Mouse (Mus musculus) myocyte (in vitro differentiated cells): ENCODE data around the gene St6galnac6. TPM values are rescaled to one million over a fixed set of nuclear protein-coding genes. Genes with fewer than 3 reads are reported as not detected.

Source experiments
- H3K27me3 ChIP-seq: one replicate; pipeline ENCODE4 v1.6.1; 2011; ENCODE audit not compliant: control insufficient read depth, insufficient read depth, insufficient read length
- H3K36me3 ChIP-seq: one replicate; pipeline ENCODE4 v1.6.1; 2011; ENCODE audit not compliant: control insufficient read depth, insufficient read depth
- H3K4me2 ChIP-seq: one replicate; pipeline ENCODE4 v1.6.1; 2011; ENCODE audit warnings: low read depth, control low read depth
- H3K4me3 ChIP-seq: one replicate; pipeline ENCODE4 v1.5.1; 2011; ENCODE audit warnings: mild to moderate bottlenecking, control low read depth, moderate library complexity
- H3K79me2 ChIP-seq: one replicate; pipeline ENCODE4 v1.6.1; 2011; ENCODE audit not compliant: control insufficient read depth, insufficient read depth
- H3ac ChIP-seq: one replicate; pipeline ENCODE4 v1.6.1; 2011; ENCODE audit not compliant: control insufficient read depth, insufficient read length
- CEBPB ChIP-seq: IDR thresholded peaks from 2 replicates; pipeline ENCODE4 v1.6.1; 2011; ENCODE audit warnings: mild to moderate bottlenecking, moderate library complexity; ENCODE audit not compliant: poor library complexity, insufficient read depth, severe bottlenecking
- E2F4 ChIP-seq: IDR thresholded peaks from one replicate; pipeline ENCODE4 v1.6.1; 2011; ENCODE audit warnings: mild to moderate bottlenecking, control low read depth, moderate library complexity; ENCODE audit not compliant: insufficient read depth
- MAX ChIP-seq: IDR thresholded peaks from one replicate; pipeline ENCODE4 v1.6.1; 2011; ENCODE audit warnings: low read depth, mild to moderate bottlenecking, control low read depth
- MYOD1 ChIP-seq, 3 experiments: IDR thresholded peaks; one replicate each; pipeline ENCODE4 v1.6.1; 2011; ENCODE audit warnings: control low read depth in 2 of 3, low read depth in 2 of 3, mild to moderate bottlenecking in 2 of 3, moderate library complexity in 1 of 3; ENCODE audit not compliant: insufficient read length in 2 of 3, control insufficient read depth in 1 of 3
- MYOG ChIP-seq, 3 experiments: IDR thresholded peaks; one replicate each; pipeline ENCODE4 v1.6.1; 2011; ENCODE audit warnings: control low read depth in 2 of 3, low read depth in 2 of 3, mild to moderate bottlenecking in 2 of 3; ENCODE audit not compliant: insufficient read length in 2 of 3, control insufficient read depth in 1 of 3, insufficient read depth in 1 of 3
- POLR2A ChIP-seq: IDR thresholded peaks from one replicate; pipeline ENCODE4 v1.6.1; 2011; ENCODE audit warnings: low read depth, mild to moderate bottlenecking, control low read depth, moderate library complexity; ENCODE audit not compliant: insufficient read length
- POLR2AphosphoS2 ChIP-seq: IDR thresholded peaks from one replicate; pipeline ENCODE4 v1.6.1; 2011; ENCODE audit warnings: low read depth, control low read depth; ENCODE audit not compliant: insufficient read length
- REST ChIP-seq: IDR thresholded peaks from one replicate; pipeline ENCODE4 v1.6.1; 2011; ENCODE audit warnings: mild to moderate bottlenecking, control low read depth, moderate library complexity; ENCODE audit not compliant: insufficient read depth, insufficient read length
- SRF ChIP-seq: IDR thresholded peaks from one replicate; pipeline ENCODE4 v1.6.1; 2011; ENCODE audit warnings: low read depth; ENCODE audit not compliant: control insufficient read depth, insufficient read length
- TCF12 ChIP-seq: IDR thresholded peaks from one replicate; pipeline ENCODE4 v1.6.1; 2011; ENCODE audit warnings: mild to moderate bottlenecking, control low read depth; ENCODE audit not compliant: poor library complexity, insufficient read depth, severe bottlenecking
- TCF3 ChIP-seq: IDR thresholded peaks from one replicate; pipeline ENCODE4 v1.6.1; 2011; ENCODE audit warnings: low read depth, control low read depth; ENCODE audit not compliant: insufficient read length
- USF1 ChIP-seq: IDR thresholded peaks from one replicate; pipeline ENCODE4 v1.6.1; 2011; ENCODE audit warnings: low read depth, mild to moderate bottlenecking, control low read depth, moderate library complexity
- polyA plus RNA-seq: library from polyadenylated mRNA; unstranded; fragments of >200 nt; fragmentation: generic; extraction: Trizol; gene quantifications from one replicate; pipeline ENCODE4 v1.2.1, GENCODE M21; 2012; ENCODE audit warnings: missing spikeins

The St6galnac6 gene
- polyA plus RNA-seq, 1 experiment = 48.7 TPM

DNA sequence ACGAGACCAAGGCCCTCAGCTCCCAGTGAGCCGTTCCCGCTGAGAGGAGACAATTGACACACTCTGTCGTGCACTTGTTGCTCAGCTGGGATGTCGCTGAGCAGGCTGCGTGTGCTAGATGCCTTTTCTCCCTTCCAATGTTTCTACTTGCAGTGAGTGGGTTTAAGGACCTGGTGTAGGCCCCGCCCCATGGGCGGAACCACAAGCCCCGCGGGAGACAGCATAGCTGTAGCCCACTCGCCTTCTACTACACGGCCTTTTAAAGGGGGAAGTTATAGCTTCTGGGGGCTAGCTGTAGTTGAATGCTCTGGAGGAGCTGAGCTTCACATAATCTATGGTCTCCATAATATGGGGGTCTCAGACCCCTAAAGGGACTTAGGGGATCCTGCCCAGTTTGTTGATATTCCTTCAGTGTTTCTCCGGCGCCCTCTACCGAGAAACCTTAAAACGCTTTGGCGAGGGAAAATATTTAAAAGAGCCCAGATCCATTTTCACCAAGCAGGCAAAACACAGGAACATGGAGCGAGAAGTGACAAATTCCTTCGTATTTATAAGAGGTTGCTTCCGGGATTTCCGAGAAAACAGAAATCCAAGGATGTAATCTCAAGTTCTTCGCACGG, 11.2 kb downstream of the St6galnac6 start:
- Histone ChIP-seq H3K36me3 (peaks cover 21% of the 10 kb centered on the region), H3K27me3 (no peaks in the 10 kb centered on the region), H3K4me2 (peak overlapping the region; percentile 49), H3K4me3 (no peak overlapping the region), H3ac (no peak overlapping the region), H3K79me2 (peaks cover 11% of the 10 kb centered on the region)
- no peak for TF ChIP-seq MYOG (IDR thresholded peaks at IDR 0.05; ENCODE audit: control insufficient read depth in 1 of 3, insufficient read depth in 1 of 3, insufficient read length in 2 of 3, low read depth in 2 of 3)
- TF ChIP-seq MAX = no peak
- TF ChIP-seq CEBPB = no peak
- no peak for TF ChIP-seq TCF12
- TF ChIP-seq SRF = no peak
- TF ChIP-seq POLR2A = no peak
- TF ChIP-seq USF1 = no peak

- H3K4me3 ChIP-seq = no peak overlapping the region
- peaks cover 11% of the 10 kb centered on the region for H3K79me2 ChIP-seq
- peaks cover 31% of the 10 kb centered on the region for H3K36me3 ChIP-seq
- no peak overlapping the region for H3ac ChIP-seq
- H3K27me3 ChIP-seq = no peaks in the 10 kb centered on the region
- TF ChIP-seq MAX (no peak), POLR2AphosphoS2 (no peak), POLR2A (no peak), REST (no peak), E2F4 (no peak), TCF12 (no peak), MYOG (IDR thresholded peaks at IDR 0.05; ENCODE audit: control insufficient read depth in 1 of 3, insufficient read depth in 1 of 3, insufficient read length in 2 of 3, low read depth in 2 of 3) (no peak), MYOD1 (IDR thresholded peaks at IDR 0.05; ENCODE audit: control insufficient read depth in 1 of 3, insufficient read length in 2 of 3, low read depth in 2 of 3) (no peak), SRF (no peak), USF1 (no peak), CEBPB (no peak), TCF3 (no peak)
- no peak overlapping the region for H3K4me2 ChIP-seq
Measured at GRCm38 (mm10) chr2:32612274-32612673, 12.8 kb downstream of the St6galnac6 start.

DNA sequence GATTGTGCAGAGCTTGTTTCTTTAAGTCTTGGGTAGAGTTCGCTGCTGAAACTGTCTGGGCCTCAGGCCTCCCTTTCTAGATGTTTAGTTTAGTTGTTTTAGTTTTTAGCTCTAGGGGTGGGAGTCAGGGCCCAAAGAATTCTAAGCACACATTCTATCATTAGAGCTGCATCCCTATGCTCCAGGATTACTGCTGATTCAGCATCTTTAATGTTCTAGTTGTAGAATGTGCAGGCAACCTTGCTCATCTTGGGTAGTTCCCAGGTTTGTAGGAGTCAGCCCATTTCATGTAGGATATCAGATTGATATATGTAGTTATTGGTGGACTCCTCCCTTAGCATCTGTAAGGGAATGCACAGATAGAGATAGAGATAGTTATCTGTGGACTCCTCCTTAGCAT, 17.6 kb downstream of the St6galnac6 start:
- H3K79me2 ChIP-seq = no peaks in the 10 kb centered on the region
- no peak overlapping the region for H3ac ChIP-seq
- TF ChIP-seq E2F4 (no peak), USF1 (no peak), MAX (no peak), CEBPB (no peak), TCF3 (no peak), MYOG (IDR thresholded peaks at IDR 0.05; ENCODE audit: control insufficient read depth in 1 of 3, insufficient read depth in 1 of 3, insufficient read length in 2 of 3, low read depth in 2 of 3) (no peak), SRF (no peak), POLR2A (no peak), REST (no peak), POLR2AphosphoS2 (no peak), MYOD1 (IDR thresholded peaks at IDR 0.05; ENCODE audit: control insufficient read depth in 1 of 3, insufficient read length in 2 of 3, low read depth in 2 of 3) (no peak), TCF12 (no peak)
- H3K27me3 ChIP-seq = no peaks in the 10 kb centered on the region
- no peak overlapping the region for H3K4me2 ChIP-seq
- H3K36me3 ChIP-seq = peaks cover 34% of the 10 kb centered on the region
- H3K4me3 ChIP-seq = no peak overlapping the region

DNA sequence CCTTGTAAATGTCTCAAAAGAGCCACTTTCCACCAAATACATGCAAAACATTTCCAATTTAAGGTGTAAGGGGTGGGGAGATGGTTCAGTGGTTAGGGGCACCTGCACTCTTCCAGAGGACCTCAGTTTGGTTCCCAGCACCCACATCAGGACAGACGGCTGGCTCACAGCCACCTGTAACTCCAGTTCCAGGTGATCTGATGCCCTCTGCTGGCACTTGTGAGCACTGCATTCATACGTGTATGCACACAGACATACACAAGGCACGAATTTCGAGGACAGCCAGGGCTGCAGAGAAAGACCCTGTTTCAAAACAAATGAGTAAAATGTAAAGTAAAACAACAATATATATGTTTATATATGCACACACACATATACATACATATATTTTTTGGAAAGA, 18.1 kb downstream of the St6galnac6 start:
- Histone ChIP-seq H3K27me3 (no peaks in the 10 kb centered on the region), H3K4me2 (no peak overlapping the region), H3K79me2 (no peaks in the 10 kb centered on the region), H3K4me3 (no peak overlapping the region), H3K36me3 (peaks cover 34% of the 10 kb centered on the region), H3ac (no peak overlapping the region)
- no peak for TF ChIP-seq REST
- no peak for TF ChIP-seq POLR2AphosphoS2
- TF ChIP-seq E2F4 = no peak
- no peak for TF ChIP-seq TCF12
- no peak for TF ChIP-seq CEBPB
- TF ChIP-seq MYOD1 (IDR thresholded peaks at IDR 0.05; ENCODE audit: control insufficient read depth in 1 of 3, insufficient read length in 2 of 3, low read depth in 2 of 3) = no peak
- TF ChIP-seq USF1 = no peak
- TF ChIP-seq POLR2A = no peak
- TF ChIP-seq TCF3 = no peak
- TF ChIP-seq MYOG (IDR thresholded peaks at IDR 0.05; ENCODE audit: control insufficient read depth in 1 of 3, insufficient read depth in 1 of 3, insufficient read length in 2 of 3, low read depth in 2 of 3) = no peak
- TF ChIP-seq SRF = no peak
- TF ChIP-seq MAX = no peak

GRCm38 (mm10) chr2:32618051-32618450, 18.5 kb downstream of the St6galnac6 start:
- H3K79me2 ChIP-seq = no peaks in the 10 kb centered on the region
- TF ChIP-seq E2F4 (no peak), REST (no peak), POLR2A (no peak), CEBPB (no peak), POLR2AphosphoS2 (no peak), MYOG (IDR thresholded peaks at IDR 0.05; ENCODE audit: control insufficient read depth in 1 of 3, insufficient read depth in 1 of 3, insufficient read length in 2 of 3, low read depth in 2 of 3) (no peak), MYOD1 (IDR thresholded peaks at IDR 0.05; ENCODE audit: control insufficient read depth in 1 of 3, insufficient read length in 2 of 3, low read depth in 2 of 3) (no peak), MAX (no peak), TCF3 (no peak), SRF (no peak), USF1 (no peak), TCF12 (no peak)
- no peak overlapping the region for H3K4me3 ChIP-seq
- H3ac ChIP-seq = no peak overlapping the region
- H3K36me3 ChIP-seq = peaks cover 30% of the 10 kb centered on the region
- no peaks in the 10 kb centered on the region for H3K27me3 ChIP-seq
- H3K4me2 ChIP-seq = no peak overlapping the region
